Mouse (Mus musculus): ENCODE measurements around the gene Myo16. TPM values are rescaled to one million over a fixed set of nuclear protein-coding genes. Genes with fewer than 3 reads are reported as not detected.
A peak's percentile ranks its signal among the peaks of the same experiment; 100 is the strongest.

Myo16 gene
- polyA plus RNA-seq, 1 experiment from 2014 or later, result 0.35 TPM

DNA sequence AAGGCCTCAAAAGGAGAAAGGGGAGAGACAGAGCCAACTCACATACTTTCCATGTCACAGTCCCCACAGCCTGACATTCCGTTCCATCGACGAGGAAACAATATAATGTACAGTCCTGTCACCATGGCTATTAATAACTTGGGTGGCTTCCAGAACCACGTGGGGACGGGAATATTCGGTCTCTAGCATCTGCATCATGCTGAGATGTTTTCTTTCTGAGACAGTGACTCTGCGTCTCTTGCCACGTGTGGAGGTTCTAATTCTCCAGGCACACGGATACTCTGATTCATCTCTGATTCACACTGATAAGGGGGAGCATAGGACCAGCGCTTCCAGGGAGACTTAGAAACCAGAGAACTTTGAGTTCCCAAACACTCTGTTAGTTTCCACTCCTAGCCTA lies 492.8 kb downstream of the Myo16 start:
- peak; percentile 51; the same call in 1 of the 2 replicates for ATAC-seq (replicated peaks; ENCODE audit: insufficient number of reproducible peaks, insufficient read depth, low FRiP score, low read depth)
- 24% methylated on average over 10 of the region's 10 CpGs for WGBS
- H3K4me2 ChIP-seq, result no peak overlapping the region
- no peak overlapping the region for H3K4me3 ChIP-seq
- H3K27me3 ChIP-seq, result no peaks in the 10 kb centered on the region
- H3K27ac ChIP-seq, result peak overlapping the region; percentile 27
- H3K9ac ChIP-seq, result no peak overlapping the region
- H3K9me3 ChIP-seq (replicated peaks), result no peaks in the 10 kb centered on the region
- H3K4me1 ChIP-seq (replicated peaks), result peaks cover 34% of the 10 kb centered on the region
- H3K36me3 ChIP-seq, result no peaks in the 10 kb centered on the region

DNA sequence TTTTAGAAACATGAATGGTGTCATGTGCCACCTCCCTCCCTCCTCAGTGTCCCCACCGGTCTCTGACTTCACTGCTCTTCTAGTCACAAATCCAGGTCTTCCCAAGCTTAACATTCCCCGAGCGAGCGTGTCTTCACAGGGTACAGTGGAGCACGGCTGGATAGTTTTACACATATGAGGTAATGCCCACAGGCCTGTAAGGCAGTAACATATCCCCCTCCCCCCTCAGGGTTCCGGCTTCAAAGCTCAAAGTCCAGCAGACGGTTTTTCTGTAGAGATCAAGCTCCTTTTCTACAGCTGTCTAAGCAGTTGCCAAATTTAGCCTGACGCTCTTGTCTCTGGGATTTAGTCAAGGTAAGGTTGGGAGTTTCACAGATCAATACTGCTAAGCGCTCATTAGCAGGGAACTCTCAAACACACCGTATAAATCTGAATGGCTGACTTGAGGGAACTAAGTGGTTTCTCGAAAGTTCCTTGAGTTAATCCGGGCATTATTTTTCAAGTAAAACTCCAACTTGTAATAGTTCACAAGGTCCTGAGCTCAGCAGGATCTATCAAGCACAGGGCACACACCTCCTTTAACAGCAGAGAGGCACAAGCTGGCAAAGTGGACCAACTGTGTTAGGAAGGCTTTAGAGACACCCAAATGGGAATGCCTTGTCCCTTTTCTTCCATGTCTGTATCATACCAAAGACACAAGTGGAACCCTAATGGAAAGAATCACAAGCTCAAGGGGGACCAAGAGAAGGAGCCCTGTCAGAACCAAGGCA lies 498.0 kb downstream of the Myo16 start:
- H3K4me2 ChIP-seq, result no peak overlapping the region
- ATAC-seq (replicated peaks; ENCODE audit: insufficient number of reproducible peaks, insufficient read depth, low FRiP score, low read depth), result no peak; the same call in 1 of the 2 replicates
- H3K4me3 ChIP-seq, result no peak overlapping the region
- 65% methylated on average over 12 of the region's 12 CpGs for WGBS
- no peaks in the 10 kb centered on the region for H3K9me3 ChIP-seq (replicated peaks)
- H3K36me3 ChIP-seq, result no peaks in the 10 kb centered on the region
- no peaks in the 10 kb centered on the region for H3K27me3 ChIP-seq
- H3K4me1 ChIP-seq (replicated peaks), result peaks cover 17% of the 10 kb centered on the region
- H3K9ac ChIP-seq, result no peak overlapping the region
- peak overlapping the region; percentile 36; the same call in 1 of the 2 replicates for H3K27ac ChIP-seq

DNA sequence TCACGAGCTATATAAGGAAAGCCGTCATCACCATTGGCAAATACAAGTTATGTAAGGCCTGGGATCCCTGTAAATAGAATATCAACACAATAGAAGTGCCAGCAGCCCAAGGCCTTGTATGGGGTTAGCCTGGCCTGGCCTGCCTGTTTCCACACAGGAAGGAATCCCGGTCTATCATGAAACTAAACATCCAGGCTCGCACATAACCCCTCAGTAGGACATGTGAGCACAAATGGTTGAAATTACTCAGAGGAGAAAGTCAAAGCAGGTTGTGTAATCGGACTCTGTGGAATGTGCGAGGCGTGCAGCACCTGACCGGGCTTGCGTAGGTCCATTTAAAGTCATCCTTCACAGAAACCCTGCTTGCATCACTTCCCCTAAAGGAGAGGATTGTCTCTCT lies 499.6 kb downstream of the Myo16 start:
- Histone ChIP-seq H3K9ac (no peak overlapping the region), H3K9me3 (replicated peaks) (no peaks in the 10 kb centered on the region), H3K4me3 (no peak overlapping the region), H3K4me1 (replicated peaks) (peaks cover 16% of the 10 kb centered on the region; the same call in 1 of the 2 replicates), H3K27me3 (no peaks in the 10 kb centered on the region), H3K27ac (peak overlapping the region; percentile 65), H3K4me2 (no peak overlapping the region), H3K36me3 (no peaks in the 10 kb centered on the region)
- 49% methylated on average over 9 of the region's 9 CpGs for WGBS
- peak; percentile 82 for ATAC-seq (replicated peaks; ENCODE audit: insufficient number of reproducible peaks, insufficient read depth, low FRiP score, low read depth)

DNA sequence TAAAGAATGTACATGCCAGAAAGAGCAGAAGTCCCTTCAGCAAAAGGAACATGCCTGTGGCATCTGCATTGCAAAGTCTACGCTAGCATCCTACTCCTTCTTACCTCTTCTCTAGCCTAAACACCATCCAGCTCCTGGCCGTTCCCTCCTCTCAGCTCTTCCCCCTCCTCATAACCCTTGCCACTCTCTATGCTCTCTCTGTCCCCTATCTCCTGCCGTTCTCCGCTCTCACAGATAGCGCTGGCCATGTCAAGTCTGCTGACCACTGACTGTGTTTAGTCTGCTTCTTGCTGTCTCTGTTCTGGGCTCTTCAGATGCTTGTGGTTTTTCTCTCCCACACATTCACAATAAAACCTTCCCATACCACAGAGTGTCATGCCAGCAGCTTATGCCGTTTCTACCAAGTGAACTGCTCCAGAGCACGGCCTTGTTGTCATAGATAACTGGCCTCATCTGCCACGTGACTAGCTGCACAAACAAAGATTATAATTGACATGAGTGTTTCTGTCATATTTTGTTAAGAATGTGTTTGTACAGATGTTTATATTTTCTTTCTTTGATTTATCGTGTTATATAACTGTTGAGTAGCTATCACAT lies 501.3 kb downstream of the Myo16 start:
- Histone ChIP-seq H3K27ac (no peak overlapping the region), H3K9me3 (replicated peaks) (no peaks in the 10 kb centered on the region), H3K4me1 (replicated peaks) (peaks cover 16% of the 10 kb centered on the region; the same call in 1 of the 2 replicates), H3K9ac (no peak overlapping the region), H3K4me2 (no peak overlapping the region), H3K36me3 (no peaks in the 10 kb centered on the region), H3K27me3 (no peaks in the 10 kb centered on the region), H3K4me3 (no peak overlapping the region)
- 39% methylated on average over 9 of the region's 9 CpGs for WGBS
- no peak for ATAC-seq (replicated peaks; ENCODE audit: insufficient number of reproducible peaks, insufficient read depth, low FRiP score, low read depth)

DNA sequence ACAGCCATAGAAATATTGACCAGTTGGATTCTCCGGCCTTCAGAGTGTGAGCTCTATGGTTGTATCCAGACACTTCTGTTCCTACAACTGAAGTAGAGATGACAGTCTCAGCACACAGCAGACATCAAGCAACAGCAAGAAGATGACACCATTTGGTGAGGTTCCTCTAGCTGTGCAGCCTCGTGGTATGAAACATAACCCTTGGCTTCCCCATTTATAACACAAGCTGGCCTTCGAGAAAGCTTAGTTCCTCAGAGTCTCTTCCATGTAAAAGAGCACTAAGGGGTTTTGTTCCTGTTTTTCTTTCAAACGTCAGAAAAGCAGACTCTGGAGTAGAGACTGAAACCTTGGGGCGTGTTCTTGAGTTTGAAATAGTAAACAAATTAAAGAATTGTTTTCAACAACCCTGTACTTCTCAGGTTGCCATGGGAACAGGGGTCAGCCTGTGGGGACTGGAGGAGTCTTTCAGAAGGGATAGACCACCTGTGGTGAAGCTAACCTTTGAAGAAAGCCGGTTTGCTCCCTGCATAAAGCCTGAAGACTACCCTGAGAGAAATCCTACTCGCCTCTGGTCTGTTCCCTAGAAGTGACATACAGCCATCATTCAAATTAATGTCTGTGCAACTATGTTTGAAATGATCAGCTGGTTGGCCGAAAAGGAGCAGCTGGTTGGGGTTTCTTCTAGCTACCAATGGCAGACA lies 510.2 kb downstream of the Myo16 start:
- H3K36me3 ChIP-seq, result no peaks in the 10 kb centered on the region
- H3K27me3 ChIP-seq, result no peaks in the 10 kb centered on the region
- H3K4me3 ChIP-seq, result no peak overlapping the region
- no peak overlapping the region for H3K4me2 ChIP-seq
- 58% methylated on average over 8 of the region's 8 CpGs for WGBS
- no peak overlapping the region for H3K9ac ChIP-seq
- ATAC-seq (replicated peaks; ENCODE audit: insufficient number of reproducible peaks, insufficient read depth, low FRiP score, low read depth), result no peak
- H3K27ac ChIP-seq, result no peak overlapping the region
- H3K4me1 ChIP-seq (replicated peaks), result peaks cover 15% of the 10 kb centered on the region
- no peaks in the 10 kb centered on the region for H3K9me3 ChIP-seq (replicated peaks)

DNA sequence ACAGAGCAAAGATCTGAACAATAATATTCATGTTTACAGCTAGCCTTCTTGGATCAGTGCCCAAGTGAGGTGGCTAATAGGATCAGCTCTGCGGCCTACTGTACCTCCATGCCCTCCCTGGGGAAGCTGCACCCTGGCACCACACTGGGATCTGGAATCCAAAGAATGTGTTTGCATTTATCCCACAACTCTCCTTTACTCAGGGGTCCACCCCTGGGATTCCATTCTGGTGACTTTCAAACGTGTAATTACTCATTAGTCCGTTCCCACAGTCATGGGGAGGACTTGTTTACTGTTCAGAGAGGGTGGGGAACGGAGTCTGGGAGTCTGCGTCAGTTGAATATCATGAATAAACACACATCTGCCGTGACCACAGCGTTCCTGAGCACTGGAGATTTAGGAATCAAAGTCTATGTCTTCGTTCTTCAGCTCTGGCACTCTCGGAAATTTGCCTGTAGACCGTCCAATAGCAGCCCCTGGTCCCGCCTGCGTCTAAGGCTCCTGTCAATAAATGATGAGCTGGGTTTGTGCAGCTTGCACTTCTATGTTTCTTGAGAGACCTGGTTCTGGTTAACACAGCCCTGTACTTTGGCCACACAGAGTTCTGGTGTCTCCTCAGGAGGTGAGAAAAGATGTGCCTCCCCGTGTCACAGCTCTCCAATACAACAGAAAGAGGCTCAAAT lies 511.3 kb downstream of the Myo16 start:
- Histone ChIP-seq H3K4me1 (replicated peaks) (peaks cover 15% of the 10 kb centered on the region), H3K36me3 (no peaks in the 10 kb centered on the region), H3K4me2 (0 out of 2 replicates have a peak overlapping the region, but pooled peaks have one; percentile 15), H3K9me3 (replicated peaks) (no peaks in the 10 kb centered on the region), H3K4me3 (no peak overlapping the region), H3K27ac (0 out of 2 replicates have a peak overlapping the region, but pooled peaks have one; percentile 2), H3K9ac (no peak overlapping the region), H3K27me3 (no peaks in the 10 kb centered on the region)
- 31% methylated on average over 13 of the region's 13 CpGs for WGBS
- peak; percentile 39; the same call in 1 of the 2 replicates for ATAC-seq (replicated peaks; ENCODE audit: insufficient number of reproducible peaks, insufficient read depth, low FRiP score, low read depth)

DNA sequence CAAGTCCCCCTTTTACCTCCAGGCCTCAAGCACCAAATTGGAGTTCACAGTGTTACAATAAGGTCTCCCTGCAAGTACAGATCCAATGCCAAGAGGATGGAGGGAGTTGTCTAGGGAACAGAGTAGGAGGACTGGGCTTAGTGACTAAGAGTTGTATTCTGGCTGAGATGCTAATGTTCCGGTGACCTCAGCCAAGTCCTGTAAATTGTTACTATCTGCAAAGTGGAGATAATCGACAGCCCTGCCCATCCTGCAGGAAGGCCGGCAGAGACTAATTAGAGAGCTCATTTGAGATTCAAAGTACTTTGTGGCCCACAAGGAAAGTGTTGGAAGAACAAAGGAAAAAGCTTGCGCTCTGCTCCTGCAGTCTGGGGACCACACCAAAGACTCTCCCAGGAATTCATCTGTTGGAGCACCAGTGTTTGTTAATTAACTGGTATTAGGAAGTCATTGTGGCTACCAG lies 512.1 kb downstream of the Myo16 start:
- Histone ChIP-seq H3K4me3 (no peak overlapping the region), H3K4me1 (replicated peaks) (peaks cover 15% of the 10 kb centered on the region), H3K9me3 (replicated peaks) (no peaks in the 10 kb centered on the region), H3K27me3 (no peaks in the 10 kb centered on the region), H3K36me3 (no peaks in the 10 kb centered on the region), H3K9ac (no peak overlapping the region), H3K4me2 (no peak overlapping the region), H3K27ac (0 out of 2 replicates have a peak overlapping the region, but pooled peaks have one; percentile 2)
- 31% methylated on average over 4 of the region's 4 CpGs for WGBS
- no peak for ATAC-seq (replicated peaks; ENCODE audit: insufficient number of reproducible peaks, insufficient read depth, low FRiP score, low read depth)

DNA sequence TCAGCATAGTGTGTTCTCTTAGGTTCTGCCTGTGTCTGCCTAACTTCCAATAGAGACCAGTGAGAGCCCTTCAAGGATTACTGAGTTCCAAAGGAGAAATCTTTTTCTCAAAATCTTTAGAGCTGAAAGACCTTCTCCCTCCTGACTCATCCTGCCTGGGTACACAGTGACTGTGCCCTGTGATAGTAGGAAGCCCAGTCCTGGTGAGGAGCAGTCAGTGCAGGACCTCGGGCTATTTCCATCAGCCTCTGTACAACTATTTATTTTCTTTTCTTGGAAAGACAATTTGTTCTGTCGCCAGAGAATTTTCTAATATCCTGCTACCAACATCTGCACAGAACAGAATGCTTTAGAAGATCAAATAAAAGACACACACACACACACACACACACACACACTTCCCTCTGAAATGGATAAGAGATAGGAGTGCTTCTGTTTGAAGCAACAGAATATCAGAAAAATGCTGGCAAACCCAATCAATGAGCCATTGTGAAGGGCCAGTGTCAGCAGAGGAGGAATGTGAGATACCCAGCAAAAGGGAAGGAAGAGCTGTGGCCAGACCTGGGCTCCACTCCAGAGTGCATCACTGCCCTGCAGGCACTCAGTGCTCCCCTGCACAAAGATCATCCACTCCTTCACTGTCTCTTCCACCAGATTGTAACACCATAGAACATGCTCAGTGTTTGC lies 518.3 kb downstream of the Myo16 start:
- no peak overlapping the region for H3K27ac ChIP-seq
- H3K9me3 ChIP-seq (replicated peaks), result no peaks in the 10 kb centered on the region
- no peak overlapping the region for H3K4me2 ChIP-seq
- H3K4me3 ChIP-seq, result no peak overlapping the region
- no peak for ATAC-seq (replicated peaks; ENCODE audit: insufficient number of reproducible peaks, insufficient read depth, low FRiP score, low read depth)
- 42% methylated on average over 2 of the region's 2 CpGs for WGBS
- no peaks in the 10 kb centered on the region for H3K4me1 ChIP-seq (replicated peaks)
- H3K36me3 ChIP-seq, result no peaks in the 10 kb centered on the region
- no peak overlapping the region for H3K9ac ChIP-seq
- H3K27me3 ChIP-seq, result no peaks in the 10 kb centered on the region

DNA sequence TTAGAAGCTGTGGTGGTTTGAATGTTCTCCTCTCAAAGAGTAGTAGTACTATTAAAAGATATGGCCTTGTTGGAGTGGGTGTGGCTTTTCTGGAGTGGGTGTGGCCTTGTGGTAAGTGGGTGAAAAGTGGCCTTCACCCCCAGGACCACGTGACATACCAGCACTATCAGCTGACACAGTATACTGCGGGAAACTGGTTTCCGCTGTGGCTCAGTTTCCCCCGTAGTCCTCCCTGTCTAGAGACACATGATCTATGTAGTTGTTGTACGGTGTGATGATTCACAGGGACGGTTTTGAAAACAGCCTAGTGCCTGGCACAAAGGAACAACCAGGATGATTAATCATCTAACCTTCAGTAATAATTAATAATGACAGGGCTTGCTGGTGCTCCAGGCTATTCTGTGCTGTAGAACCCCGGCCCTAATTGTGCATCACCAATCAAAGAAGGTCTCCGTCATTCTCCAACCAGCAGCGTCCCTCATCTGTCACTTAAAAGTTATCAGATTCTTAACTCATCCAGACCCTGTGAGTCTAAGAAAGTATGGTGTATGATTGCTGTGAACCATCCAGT lies 524.2 kb downstream of the Myo16 start:
- Histone ChIP-seq H3K27me3 (0 out of 2 replicates have a peak, but pooled peaks cover 3% of the 10 kb centered on the region), H3K4me1 (replicated peaks) (no peaks in the 10 kb centered on the region), H3K9me3 (replicated peaks) (no peaks in the 10 kb centered on the region), H3K4me3 (no peak overlapping the region), H3K36me3 (no peaks in the 10 kb centered on the region), H3K9ac (no peak overlapping the region), H3K27ac (no peak overlapping the region), H3K4me2 (no peak overlapping the region)
- no peak for ATAC-seq (replicated peaks; ENCODE audit: insufficient number of reproducible peaks, insufficient read depth, low FRiP score, low read depth)
- 81% methylated on average over 9 of the region's 9 CpGs for WGBS

DNA sequence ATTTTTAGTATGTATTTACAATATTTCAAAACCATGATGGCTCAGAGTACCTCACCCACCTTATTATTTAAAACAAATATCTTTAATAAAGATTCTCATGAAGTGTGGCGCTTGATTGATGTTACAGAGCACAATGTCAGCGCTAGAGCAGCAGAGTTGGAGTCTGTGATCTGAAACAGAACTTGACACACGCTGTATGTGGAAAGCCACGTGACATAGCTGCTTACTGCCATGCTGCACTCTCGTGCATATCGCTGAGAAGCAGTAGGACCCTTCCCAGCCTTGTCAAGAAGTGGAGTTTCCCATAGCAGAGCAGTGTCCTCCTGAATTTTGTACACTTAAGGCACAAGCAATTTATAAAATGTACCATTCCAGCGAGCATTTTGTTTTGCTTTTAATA lies 528.2 kb downstream of the Myo16 start:
- Histone ChIP-seq H3K9me3 (replicated peaks) (no peaks in the 10 kb centered on the region), H3K36me3 (no peaks in the 10 kb centered on the region), H3K4me2 (no peak overlapping the region), H3K4me1 (replicated peaks) (no peaks in the 10 kb centered on the region), H3K27me3 (0 out of 2 replicates have a peak, but pooled peaks cover 3% of the 10 kb centered on the region), H3K27ac (no peak overlapping the region), H3K4me3 (no peak overlapping the region), H3K9ac (no peak overlapping the region)
- ATAC-seq (replicated peaks; ENCODE audit: insufficient number of reproducible peaks, insufficient read depth, low FRiP score, low read depth), result no peak
- 59% methylated on average over 7 of the region's 7 CpGs for WGBS

Data from heart, embryonic 15.5 days (tissue).